Mouse (Mus musculus): ENCODE data around the gene Spag9.
"Not testable (repeated sequence)": the region's sequence is repeated elsewhere in the genome, so short reads cannot be mapped to it uniquely, and the experiment has no call there.

Spag9 gene

DNA sequence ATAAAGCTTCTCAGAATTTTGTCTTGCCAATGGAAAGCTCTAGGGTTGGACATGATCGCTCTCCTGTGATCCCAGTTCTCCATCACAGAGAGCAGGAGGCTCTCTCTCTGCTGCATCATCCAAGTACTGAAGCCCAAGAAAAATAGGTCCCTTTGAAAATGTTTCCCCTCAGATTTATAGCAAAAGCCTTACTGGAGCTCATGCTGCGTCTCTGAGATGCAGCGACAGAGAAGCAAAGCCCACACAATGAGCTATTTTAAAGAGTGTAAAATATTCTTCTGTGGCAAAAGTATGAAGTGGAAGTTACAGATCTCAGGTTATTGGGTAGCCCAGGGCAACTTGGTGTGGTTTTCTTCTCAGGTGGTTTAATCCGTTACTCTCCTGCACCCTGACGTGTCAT lies 68.0 kb downstream of the Spag9 start:
- DNase-seq: no peak

DNA sequence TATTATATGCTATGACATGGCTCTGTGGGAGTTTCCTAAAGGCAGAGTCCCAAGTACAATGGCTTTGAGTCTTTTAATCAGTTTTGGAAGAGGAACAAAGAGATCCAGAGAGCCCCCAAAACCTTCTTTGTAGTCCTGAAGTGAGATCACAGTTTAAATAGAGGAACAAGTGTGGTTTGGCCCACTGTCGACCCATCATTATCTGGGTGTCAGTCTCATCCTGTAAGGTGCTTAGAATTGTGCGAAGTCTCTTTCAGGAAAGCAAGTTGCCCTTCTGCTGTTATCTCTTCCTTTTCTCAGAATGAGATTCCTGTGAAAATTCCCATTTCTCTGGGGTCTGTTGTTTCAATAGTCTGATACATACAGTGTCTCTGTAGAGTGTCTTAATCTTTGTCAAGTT lies 74.6 kb downstream of the Spag9 start:
- no peak for DNase-seq

DNA sequence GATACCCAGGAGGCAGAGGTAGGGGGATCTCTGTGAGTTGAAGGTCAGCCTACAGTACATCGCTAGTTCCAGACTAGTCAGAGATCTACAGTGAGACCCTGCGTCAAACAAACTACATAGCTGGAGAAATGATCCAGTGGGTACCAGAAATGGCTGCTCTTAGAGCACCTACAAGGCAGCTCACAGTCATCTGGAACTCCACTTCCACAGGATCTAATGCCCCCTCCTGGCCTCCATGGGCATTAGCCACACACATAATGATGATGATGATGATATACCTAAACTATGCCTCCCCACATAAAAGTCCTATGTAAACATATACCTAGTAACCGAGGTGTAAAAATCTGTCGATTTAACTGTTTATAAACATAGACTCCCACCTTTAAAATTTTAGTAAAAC lies 77.4 kb downstream of the Spag9 start:
- DNase-seq: no peak

DNA sequence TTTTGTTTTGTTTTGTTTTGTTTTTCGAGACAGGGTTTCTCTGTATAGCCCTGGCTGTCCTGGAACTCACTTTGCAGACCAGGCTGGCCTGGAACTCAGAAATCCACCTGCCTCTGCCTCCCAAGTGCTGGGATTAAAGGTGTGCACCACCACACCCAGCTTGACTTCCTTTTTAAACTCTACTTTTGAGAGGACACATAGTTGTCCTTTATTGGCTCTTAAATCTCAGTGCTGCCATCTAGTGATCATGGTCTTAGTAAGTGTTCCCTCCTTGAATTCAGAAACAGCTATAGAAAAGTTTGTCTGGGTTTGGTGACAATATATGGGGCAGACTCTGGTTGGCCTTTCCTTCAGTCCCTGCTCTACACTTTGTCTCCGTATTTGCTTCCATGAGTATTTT lies 91.1 kb downstream of the Spag9 start:
- DNase-seq: not testable (repeated sequence)

DNA sequence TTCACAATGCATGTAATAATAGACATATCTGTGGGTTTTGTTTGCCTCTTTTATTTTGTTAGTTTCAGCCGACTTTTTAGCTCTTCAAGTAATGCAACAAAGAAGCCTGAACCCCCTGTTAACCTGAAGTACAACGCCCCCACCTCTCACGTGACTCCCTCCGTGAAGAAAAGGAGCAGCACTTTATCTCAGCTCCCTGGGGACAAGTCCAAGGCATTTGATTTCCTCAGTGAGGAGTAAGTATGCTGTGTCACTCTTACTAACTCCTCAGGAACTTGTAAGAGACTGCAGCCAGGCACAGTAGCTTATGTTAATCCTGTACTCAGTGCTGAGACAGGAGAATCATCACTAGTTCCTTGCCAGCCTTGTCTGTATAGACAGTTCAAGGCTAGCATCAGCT lies 94.6 kb downstream of the Spag9 start:
- DNase-seq: no peak

DNA sequence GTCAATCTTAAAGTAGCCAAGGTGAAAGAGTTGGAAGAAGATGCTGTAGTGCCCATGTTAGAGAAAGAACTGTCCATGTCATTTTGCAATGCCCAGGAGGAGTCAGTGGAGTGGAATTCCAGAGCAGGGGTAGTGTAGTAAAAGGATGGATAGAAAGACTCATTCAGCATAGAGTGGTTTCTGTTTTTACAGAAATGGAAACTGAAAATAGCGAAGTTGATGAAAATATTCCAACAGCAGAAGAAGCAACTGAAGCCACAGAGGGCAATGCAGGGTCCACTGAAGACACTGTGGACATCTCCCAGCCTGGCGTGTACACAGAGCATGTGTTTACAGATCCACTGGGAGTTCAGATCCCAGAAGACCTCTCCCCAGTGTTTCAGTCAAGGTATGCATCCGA lies 101.6 kb downstream of the Spag9 start:
- DNase-seq: no peak

DNA sequence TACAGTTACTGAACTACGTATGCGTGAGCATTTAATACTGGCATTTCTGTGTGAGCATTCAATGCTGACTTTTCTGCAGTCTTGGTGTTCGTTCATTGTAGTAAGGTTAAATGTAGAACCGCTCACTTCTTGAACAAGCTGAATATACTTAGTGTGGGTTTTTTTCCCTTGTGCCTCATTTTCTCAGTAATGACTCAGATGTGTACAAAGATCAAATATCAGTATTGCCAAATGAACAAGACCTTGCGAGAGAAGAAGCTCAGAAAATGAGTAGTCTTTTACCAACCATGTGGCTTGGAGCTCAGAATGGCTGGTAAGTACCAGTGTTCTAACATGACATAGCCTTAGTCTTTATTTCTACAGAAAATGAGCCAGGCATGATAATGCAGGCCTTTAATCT lies 102.9 kb downstream of the Spag9 start:
- DNase-seq: no peak

DNA sequence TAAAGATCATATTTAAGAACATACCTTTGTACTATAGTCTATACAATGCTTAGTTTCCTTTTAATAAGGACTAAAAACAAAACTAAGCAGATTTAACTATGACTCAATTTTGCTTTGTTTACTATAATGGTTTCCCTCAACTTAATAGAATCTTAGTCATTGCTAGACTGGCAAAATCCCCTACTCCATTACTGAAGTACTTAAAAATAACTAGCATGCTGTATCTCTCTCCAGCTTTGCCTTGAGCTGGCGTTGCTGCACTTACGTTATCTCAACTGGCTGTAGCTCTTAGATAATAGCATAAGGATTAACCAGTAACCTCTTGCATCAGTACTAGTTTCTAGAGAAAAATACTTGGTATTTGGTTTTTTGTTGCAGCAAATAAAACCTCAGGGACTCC lies 117.9 kb downstream of the Spag9 start:
- DNase-seq: no peak

DNA sequence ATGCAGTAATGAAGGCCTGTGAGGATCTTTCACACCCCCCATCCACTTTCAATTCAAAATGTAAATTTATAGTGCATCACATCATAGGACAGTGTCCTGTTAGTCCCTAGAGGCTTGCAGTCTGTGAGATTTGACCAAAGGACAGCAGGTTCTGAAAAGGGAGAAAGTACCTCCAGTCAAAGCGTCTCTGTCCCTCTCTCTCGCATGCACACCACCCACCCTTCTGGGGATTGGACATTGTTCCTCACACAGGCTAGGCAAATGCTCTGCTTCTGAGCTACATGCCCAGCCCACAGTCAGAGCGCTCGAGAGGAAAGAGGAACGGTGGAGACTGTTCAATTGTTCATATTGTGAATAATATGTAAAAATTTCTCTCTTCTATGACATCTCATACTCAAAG lies 119.5 kb downstream of the Spag9 start:
- DNase-seq: no peak

DNA sequence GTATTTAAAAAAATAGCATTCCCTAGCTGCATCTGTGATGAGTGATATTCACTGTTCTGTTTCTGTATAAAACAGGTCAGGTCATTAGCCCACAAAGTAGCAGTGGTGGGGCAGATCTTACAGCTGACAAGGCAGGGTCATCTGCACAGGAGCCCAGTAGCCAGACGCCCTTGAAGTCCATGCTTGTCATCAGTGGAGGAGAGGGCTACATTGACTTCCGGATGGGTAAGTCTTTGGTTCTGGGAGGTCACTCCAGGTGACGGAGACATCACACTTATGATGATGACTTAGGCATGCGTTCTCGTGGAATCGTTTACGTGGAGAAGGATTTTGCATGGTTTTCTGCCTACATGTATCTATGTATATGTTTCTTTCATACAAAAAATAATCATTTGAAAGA lies 120.8 kb downstream of the Spag9 start:
- no peak for DNase-seq

DNA sequence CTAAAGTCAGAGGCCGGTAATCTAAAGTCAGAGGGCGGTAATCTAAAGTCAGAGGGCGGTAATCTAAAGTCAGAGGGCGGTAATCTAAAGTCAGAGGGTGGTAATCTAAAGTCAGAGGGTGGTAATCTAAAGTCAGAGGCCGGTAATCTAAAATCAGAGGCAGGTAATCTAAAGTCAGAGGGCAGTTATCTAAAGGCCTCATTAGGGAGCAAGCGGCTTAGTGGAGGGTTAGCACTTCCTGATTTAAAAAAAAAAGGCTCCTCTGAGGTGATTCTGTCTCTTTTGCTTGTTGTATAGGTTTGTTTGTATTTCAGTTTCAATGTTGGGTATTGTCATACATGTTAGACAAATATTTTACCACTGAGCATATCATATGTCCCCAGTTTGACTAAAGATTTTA lies 121.9 kb downstream of the Spag9 start:
- DNase-seq: no peak

DNA sequence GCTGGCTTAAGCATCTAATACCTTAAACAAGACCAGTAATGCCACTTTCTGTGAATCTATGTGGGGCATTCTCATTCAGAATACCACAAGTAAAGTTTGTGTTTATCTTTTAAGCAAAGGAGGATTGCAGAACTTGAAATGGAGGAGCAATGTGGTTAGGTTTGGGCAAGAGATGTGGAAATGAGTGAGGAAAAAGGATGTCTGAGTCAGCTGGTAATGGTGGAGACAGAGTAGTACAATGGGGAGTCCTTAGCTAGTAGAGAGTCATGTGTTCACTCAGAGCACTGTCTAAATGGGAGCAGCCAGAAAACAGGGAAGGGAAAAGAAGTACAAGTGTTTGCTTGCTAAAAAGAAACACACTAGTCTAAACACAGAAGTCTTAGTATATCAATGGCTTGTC lies 122.7 kb downstream of the Spag9 start:
- no peak for DNase-seq

DNA sequence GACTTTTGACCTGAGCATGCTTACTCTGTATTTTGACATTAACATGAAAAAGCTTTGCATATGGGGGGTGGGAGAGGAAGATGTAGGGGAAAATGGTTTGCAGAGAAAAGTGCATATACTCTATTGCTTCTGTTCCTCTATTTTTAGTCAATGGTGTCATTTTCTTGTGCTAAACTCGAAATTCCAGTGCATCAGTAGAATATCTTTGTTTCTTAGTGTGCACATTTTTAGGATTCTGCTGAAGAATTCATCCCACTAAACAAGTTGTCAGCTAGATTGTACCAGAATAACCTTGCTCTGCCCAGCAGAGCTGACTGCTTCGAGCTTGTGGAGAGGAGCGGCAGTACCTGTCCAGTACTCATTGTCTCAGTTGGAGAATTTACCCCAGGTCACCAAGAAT lies 124.8 kb downstream of the Spag9 start:
- DNase-seq: no peak

DNA sequence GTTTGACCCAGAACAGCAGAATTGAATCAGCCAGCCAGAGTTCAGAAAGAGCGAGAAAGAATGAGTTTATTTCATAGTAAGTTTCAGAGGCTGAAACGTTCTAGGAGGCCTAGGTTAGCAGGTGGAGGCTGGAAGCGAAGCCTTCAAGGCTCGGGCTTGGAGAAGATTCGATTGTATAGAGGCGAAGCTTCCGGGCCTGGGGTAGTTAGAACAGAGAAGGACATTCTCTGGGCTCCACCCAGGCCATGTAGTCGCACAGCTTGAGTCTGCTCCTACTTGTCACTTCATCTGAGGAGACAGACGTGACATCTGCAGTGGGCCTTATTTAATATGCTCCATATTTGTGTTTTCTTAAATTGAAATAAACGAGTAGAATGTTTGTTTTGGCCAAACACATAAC lies 125.6 kb downstream of the Spag9 start:
- DNase-seq: no peak

DNA sequence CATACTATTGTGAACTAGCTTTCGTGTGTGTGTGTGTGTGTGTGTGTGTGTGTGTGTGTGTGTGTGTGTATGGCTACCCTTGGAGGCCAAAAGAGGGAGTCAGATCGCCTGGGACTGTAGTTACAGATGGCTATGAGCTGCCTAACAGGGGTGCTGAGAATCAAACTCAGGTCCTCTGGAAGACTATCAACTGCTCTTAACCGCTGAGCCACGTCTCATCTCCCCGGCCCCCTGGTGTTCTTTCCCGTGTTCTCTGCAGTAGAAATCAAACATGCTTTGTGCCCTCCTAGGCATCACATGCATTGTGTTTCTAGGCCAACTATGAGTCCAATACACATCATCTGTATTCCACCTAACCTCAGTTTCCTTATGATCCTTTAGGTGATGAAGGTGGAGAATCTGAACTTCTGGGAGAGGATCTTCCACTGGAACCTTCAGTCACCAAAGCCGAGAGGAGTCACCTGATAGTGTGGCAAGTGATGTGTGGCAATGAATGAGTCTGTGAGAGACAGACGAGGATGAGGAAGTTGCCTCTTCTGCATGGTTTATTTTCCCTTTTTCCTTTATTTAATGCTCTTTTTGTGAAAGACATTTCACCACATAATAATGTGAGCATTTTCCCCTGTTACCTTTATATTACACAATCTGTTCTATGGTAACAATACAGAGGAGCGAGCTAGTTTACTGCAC lies 126.6 kb downstream of the Spag9 start:
- DNase-seq: no peak

DNA sequence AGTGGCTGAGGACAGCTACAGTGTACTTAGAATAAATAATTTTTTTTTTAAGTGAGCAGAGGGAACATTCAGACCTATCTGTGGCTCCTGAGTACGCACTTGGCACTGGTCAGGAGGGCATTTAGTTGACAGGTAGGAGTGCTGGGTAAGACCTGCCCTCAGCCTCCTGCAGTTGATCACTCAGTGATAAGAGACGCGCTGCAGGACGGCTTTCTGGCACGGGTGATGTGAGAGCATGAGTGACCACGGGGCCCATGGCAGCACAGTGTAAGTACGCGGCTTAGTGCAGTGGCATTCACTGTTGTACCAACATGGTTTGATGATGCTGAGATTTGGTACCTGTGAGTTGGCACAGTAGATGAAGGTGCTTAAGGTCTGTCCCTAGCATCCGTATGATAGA lies 130.8 kb downstream of the Spag9 start:
- DNase-seq: no peak

DNA sequence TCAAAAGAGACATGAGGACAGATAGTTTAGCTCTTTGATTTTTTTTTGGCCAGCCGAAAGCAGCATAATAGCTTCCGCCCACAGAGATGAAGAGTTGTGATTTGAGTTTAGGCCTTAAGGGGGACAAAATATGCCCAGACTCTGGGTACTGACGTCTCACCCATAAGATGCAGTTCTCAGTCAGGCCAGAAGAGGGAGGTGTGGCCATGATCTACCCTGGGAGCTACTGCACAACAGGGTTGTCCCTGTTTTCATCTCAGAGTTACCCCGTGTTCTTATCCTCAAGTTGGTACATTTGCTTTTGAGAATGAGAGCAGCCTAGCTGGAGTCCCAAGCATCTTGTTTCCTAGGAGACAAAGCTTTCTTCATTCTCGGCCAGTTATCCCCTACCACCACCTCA lies 132.1 kb downstream of the Spag9 start:
- DNase-seq: peak; percentile 87

DNA sequence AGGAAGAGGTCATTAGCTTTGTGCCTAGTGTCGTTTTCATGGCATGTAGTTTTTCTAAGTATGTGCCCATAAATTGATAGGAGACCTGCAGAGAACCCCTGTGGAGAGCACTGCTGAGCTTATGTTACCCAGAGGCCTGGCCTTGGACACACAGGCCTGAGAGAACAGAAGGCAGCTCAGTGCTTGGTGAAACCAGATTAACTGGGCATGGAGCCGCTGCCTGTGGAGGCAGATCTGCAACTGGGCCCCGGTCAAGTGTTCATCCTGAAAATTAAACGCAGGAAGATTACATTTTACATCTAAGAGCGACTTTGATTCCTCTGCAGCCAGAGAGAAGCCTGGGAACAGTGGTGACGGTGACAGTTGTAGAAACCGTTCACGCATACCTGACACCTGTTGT lies 132.6 kb downstream of the Spag9 start:
- no peak for DNase-seq

DNA sequence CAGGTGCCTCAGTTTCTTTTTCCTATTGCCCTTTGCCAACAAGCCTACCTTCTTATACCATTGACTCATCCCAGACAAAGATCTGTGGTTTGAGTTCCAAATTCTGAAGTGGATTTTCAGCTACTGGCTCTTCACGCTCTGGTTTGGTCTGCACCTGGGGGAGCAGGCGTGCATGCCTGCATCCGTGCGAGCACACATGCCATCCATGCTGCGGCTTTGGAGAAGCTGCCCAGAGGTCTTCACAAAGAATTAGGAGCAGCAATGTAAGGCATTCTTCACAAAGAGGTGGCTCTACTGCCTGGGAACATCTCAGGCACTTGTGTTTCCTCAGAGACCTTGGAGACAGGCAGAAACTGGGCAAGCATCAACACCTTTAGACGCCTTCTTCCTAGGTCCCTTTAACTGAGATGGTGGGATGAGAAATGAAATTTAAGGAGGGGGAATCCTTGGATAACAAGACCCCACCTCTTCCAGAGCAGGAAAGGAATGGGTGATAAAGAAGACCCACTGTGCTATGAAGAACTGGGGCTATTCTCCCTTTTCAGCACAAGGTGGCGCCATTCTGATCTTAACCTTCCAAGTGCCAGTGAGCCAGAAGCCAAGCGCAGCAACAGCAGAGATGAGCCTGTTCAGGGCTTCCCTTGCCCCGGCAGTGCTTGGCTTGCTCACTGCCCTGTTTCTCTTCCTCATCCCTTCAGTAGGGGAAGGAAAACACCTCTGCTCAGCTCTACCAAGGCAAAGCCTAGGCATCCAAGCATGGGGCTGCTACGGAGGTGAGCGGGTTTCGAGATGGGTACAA lies 133.6 kb downstream of the Spag9 start:
- DNase-seq: peak; percentile 55

DNA sequence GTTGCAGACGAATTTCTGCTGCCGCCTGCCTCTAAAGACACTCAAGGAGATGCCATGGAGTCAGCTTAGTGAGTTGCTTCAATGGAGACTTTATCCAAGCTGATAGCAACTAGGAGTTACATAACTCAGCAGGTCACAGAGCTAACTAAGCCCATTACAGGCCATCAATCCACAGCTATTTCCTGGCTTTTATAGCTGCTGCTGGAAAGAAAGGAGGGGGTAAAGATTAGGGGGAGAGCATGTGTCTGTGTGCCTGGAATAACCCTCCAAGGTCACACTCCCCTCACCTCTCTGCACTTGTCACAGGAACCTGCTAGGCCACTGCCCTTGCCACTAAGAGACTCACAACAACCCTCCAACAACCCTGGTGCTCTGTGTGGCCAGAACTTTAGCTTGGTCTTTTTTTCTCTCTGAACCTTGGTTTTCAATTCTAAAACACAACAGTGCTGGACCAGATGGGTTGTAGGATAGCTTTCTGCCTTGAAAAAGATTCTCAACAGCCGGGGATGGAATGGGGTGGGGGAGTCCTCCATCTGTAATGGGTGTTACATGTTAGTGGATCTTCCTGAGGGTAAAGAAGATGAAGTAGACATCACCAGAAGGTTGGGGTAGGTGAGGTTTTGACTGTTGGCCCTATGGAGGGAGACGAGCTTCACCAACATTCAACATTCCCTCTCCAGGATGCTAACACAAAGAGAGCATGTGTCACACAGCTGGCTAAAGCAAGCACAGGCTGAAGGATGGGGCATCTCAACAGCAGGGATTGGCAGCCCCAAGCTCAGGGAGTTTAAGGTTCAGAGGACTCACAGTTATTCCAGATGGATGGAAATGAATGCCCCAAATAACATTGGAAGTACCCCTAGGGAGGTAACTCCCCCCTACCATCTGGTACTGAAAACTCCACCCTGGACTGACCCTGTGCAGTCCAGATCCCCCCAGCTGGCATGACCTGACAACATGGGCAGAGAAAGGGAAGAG lies 134.5 kb downstream of the Spag9 start:
- DNase-seq: no peak

DNA sequence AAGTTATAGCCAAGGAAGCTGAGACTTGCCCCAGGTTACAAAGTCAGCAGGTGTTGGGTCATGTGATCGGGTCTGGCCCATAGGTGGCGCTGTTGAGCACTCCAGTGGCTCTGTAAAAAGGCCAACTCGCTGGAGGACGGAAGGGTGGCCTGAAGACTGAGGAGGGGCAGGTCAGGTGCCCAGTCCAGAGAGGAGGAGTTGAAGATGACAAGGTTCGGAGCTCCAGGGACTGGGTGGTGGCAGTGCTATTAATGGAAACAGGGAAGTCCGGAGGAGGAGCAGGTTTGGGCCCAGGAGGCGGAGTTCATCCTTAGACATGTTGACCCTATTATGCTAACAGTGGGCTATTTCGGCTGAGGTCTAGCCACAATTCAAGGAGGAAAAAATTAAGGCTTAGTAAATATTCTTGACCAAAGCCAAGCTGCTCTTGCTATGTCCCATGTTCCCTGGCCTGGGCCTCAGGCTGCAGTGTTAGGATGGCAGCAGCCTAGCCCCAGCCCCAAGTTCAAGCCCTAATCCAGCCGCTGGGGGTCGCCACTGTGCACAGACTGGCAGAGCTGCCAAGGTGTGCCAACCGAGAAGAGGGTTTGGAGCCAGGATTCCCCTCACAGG lies 137.6 kb downstream of the Spag9 start:
- DNase-seq: peak; percentile 81

DNA sequence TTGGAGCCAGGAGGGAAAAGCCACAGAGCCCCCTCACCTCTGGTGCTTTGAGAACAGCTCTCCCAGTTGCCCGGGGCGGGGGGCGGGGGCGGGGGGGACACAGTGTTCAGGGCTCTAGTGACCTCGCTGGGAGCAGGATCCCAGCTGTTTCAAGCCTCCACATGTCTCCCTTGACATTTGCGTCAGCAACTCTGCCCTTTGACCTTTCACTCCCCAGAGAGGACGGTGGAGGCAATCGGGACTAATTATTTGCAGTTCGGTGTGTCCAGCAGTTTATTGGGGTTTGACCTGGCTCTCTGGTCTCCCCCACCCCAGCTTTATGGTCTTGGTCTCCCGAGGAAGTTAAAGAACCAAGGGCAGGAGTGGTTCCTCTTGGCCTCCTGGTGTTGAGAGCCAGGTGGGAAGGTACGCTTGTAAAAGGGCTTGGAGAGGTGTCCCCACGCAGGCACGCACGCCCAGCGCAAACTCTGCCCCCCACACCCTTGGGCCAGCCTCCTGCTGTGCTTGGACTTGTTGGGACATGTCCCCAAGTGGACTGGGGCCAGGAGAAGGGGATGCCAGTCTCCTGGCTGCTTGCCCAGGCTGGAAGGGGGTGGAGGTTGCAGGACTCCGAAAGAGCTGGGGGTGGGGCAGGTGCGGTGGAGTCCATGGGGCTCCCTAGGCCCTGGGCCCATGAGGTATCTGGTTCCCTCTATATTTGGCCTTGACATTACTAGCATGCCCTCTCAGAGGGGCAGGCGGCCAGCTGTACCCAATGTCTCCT lies 138.4 kb downstream of the Spag9 start:
- peak; percentile 68 for DNase-seq
